Mouse (Mus musculus) layer of hippocampus, adult 11-12 months (tissue): ENCODE results near the gene Hbq1a.
"Not testable (repeated sequence)": the region's sequence is repeated elsewhere in the genome, so short reads cannot be mapped to it uniquely, and the experiment has no call there.

Source experiments
- DNase-seq: peaks from one replicate; pipeline ENCODE4 v3.0.0; 2022; ENCODE audit warnings: low spot score

Gene Hbq1a

DNA sequence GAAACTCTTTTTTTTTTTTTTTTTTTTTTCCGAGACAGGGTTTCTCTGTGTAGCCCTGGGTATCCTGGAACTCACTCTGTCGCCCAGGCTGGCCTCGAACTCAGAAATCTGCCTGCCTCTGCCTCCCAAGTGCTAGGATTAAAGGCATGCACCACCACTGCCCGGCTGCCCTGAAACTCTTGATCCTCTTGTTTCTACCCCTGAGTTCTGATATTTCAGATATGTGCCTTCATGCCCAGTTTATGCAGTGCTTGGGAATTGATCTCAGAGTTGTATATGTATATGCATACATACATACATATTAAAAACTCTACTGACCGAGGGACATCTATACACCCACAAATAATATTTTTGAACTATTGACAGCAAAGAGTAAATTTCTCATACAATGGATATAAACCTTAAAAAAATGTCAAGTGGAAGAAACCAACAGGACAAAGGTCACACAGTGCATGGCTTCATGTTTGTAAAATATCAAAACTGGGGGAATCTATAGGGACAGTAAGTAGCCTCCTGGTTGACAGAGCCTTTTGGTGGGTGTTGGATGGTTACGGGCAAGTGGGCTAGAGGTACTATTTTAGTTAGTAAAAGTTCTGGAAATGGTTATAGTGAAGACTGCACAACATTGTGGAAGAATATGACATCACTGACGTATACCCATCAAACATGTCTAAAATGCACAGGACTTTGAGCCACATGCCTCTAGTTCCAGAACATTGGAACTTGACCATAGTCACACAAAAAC is 14.7 kb upstream of the Hbq1a start:
- DNase-seq, result no peak

DNA sequence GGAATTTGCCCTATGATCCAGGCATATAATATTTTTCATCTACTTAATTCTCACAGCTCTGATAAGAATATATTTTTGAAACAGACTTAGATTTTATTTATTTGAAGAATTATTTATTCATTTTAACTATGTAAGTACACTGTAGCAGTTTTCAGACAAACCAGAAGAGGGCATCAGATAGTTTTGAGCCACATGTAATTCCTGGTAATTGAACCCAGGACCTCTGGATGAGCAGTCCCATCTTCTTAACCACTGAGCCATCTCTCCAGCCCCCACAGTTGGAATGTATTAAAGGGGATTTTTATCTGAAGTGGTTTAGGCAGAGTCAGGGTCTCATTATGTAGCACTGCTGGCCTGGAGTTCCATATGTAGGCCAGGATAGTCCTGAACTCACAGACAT is 14.0 kb upstream of the Hbq1a start:
- DNase-seq, result not testable (repeated sequence)

DNA sequence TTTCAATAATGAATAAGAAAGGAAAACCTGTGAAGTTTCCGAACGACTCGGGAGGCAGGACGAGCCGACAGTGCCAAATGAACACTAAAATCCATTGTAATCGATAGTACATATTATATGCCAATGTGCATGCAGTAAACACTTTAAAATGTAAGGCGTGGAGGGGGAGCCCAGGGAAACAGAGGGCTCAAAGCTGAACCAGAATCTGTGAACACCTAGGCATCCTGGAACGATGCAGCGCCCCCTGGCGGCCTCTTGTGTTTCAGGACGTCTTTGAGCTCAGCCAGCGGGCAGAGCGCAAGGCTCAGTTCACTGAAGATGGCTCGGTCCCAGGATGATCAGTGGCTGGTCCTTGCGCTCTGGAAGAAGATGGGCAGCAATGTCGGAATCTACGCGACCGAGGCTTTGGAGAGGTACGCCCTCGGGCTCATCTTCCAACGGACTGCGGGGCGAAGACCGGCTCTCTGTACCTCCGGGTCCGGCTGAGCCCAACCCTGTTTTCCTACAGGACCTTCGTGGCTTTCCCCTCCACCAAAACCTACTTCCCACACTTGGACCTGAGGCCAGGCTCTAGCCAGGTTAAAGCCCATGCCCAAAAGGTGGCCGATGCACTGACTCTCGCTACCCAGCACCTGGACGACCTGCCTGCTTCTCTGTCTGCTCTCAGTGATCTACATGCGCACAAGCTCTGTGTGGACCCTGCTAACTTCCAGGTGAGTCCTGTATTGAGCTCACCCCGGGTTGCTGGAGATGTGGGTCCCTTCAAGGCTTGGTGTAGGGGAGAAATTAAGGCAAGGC is 13.0 kb upstream of the Hbq1a start, which contains the start of gene Hbq1b:
TSS of gene Hbq1b (plus strand) at position 271 of the 798 bp plus-strand sequence.
- DNase-seq, result peak; percentile 88

DNA sequence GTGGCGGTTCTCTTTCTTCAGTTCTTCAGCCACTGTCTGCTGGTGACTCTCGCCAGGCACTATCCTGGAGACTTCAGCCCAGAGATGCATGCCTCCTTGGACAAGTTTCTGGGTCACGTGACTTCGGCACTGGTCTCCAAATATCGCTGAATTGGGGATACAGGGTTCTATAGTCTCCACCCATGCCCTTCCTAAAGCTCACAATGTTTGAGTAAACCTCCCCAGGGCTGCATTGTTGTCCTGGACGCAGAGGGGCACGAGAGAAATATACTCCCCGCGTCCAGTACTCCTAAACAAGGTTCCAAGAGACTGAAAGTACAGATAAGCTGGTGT is 12.4 kb upstream of the Hbq1a start:
- DNase-seq, result no peak

DNA sequence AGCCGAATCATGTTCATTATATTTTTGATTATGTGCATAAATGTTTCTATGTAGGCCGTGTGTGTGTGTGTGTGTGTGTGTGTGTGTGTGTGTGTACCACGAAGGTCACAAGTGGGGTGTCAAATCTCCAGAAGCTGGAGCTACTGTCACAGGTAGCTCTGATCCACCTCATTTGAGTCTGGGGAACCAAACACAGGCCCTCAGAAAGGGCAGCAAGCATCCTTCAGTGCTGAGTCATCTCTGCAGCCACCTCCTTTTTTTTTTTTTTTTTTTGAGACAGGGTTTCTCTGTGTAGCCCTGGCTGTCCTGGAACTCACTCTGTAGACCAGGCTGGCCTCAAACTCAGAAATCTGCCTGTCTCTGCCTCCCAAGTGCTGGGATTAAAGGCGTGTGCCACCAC is 7.0 kb upstream of the Hbq1a start:
- not testable (repeated sequence) for DNase-seq

DNA sequence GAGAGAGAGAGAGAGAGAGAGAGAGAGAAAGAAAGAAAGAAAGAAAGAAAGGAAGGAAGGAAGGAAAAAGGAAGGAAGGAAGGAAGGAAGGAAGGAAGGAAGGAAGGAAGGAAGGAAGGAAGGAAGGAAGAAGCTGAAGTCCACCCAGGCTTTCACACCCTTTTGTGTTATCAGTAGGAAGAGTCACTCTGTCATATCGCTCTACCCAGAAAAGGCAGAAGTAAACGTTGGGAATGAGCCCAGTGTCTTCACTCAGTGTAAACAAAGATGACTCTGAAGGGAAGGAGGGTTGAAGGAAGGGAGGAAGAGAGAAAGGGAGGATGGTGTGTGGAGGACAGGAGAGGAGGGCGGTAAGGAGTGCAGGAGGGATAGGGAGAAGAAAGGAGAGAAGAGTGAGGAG is 6.4 kb upstream of the Hbq1a start:
- not testable (repeated sequence) for DNase-seq

DNA sequence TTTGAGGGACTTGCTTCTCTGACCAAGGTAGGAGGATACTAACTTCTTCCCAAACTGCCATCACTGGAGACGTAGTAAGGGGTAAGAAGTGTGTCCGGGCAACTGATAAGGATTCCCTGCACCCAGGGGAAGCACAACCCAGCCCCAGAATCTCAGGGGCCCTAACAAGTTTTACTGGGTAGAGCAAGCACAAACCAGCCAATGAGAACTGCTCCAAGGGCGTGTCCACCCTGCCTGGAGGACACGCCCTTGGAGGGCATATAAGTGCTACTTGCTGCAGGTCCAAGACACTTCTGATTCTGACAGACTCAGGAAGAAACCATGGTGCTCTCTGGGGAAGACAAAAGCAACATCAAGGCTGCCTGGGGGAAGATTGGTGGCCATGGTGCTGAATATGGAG is 3.7 kb upstream of the Hbq1a start, which contains the start of gene Hba-a2:
TSS of gene Hba-a2 (plus strand) at position 287 of the 400 bp plus-strand sequence.
- not testable (repeated sequence) for DNase-seq

DNA sequence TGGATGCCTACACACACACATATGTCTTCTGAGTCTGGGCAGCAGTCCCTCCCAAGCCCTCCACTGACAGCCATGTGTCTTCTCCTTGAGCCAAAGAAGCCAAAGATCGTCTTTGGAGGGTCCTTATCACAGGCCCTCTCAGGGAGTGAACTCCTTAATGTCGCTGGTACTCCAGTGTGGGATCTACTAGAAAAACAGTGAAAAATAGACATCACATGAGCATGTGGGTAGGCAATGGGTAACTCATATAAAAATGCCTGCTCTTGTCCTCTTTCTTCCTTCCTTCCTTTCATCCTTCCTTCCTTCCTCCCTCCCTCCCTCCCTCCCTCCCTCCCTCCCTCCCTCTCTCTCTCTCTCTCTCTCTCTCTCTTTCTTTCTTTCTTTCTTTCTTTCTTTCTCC is 2.5 kb upstream of the Hbq1a start:
- not testable (repeated sequence) for DNase-seq

DNA sequence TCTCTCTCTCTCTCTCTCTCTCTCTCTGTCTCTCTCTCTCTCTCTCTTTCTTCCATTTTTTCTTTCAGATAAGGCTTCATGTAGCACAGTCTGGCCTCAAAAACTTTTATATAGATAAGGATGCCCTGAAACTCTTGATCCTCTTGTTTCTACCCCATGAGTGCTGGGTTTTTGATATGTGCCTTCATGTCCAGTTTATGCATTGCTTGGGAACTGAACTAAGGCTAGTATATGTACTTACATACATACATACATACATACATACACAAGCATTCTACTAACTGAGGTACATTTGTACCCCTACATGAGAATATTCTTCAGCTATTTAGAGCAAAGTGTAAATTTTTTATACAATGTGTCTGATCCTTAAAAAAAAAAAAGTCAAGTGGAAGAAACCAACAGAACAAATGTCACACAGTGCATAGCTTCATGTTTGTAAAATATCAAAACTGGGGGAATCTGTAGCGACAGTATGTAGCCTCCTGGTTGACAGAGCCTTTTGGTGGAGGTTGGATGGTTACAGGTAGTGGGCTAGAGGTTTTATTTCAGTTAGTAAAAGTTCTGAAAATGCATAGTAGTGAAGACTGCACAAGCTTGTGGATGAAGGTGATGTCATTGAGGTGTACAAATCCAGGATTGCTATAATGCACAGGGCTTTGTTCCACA is 1.9 kb upstream of the Hbq1a start:
- DNase-seq, result no peak

DNA sequence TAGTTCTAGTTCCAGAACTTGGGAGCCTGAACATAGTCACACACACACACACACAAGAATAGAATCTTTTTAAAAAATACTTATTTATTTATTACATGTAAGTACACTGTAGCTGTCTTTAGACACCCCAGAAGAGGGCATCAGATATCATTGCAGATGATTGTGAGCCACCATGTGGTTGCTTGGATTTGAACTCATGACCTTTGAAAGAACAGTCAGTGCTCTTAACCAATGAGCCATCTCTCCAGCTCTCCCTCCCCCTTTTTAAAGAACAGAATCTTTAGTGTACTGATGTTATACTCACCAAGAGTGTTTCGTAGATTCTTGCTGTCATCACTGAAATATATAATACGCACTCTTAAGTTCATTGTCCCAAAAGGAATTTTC is 1.3 kb upstream of the Hbq1a start:
- no peak for DNase-seq

DNA sequence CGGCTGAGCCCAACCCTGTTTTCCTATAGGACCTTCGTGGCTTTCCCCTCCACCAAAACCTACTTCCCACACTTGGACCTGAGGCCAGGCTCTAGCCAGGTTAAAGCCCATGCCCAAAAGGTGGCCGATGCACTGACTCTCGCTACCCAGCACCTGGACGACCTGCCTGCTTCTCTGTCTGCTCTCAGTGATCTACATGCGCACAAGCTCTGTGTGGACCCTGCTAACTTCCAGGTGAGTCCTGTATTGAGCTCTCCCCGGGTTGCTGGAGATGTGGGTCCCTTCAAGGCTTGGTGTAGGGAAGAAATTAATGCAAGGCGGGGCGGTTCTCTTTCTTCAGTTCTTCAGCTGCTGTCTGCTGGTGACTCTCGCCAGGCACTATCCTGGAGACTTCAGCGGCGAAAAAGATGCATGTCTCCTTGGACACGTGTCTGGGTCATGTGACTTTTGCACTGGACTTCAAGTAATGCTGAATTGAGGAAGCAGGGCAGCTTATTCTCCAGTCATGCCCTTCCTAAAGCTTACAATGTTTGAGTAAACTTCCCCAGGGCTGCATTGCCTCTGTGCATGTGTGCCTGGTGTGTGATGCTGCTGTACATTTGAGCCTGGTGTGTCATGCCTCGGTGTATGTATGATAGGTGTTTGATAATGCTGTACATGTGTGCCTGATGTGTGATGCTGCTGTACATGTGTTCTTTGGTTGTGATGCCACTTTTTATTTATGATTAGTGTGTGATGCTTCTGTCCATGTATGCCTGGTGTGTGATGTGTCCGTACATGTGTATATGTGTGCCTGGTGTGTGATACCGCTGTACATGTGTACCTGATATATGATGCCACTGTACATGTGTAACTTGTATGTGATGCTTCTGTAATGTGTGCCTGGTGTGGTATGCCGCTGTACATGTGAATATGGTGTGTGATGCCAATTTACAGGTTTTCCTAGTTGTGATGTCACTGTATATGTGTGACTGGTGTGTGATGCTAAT is 704 bp downstream of the Hbq1a start:
- DNase-seq, result no peak

DNA sequence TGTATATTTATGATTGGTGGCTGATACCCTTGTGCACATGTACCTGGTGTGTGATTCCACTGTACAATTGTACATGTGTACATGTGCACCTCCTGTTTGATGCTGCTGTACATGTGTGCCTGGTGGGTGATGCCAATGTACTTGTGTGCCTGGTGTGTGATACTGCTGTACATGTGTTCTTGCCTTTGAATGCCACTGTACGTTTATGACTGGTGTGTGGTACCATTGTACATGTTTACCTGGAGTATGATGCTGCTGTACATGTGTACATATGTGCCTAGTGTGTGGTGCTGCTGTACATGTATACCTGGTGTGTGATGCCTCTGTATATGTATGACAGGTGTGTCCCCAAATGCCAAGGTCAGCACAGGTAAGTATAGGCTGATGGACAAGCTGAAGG is 1.6 kb downstream of the Hbq1a start:
- DNase-seq, result no peak

DNA sequence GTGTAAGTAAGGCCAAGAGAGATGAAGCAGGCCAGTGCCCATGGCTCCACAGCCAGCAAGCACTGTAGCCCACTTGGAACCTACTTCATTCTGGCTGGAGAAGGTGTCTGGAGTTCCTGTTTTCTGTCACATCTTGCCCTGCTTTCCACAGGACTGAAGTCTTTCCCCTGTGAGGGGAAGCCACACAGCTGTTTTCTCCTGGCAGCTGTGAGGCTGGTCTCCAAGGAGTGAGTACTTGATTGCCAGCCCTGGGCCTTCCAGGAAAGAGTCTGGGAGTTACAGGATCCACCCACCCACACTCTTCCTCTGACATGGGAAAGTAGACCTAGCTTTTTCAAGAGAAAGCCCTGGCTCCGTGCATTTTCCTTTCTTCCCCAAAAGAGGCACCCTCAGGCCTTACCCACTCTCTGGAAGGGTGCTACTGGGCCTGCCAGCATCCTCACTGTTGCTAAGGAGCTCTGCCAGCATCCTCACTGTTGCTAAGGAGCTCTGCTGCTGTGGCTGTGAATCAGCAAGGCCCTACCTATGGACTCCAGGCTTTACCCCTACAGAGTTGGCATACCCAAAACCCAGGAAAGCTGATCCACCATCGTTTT is 3.1 kb downstream of the Hbq1a start:
- peak; percentile 38 for DNase-seq

DNA sequence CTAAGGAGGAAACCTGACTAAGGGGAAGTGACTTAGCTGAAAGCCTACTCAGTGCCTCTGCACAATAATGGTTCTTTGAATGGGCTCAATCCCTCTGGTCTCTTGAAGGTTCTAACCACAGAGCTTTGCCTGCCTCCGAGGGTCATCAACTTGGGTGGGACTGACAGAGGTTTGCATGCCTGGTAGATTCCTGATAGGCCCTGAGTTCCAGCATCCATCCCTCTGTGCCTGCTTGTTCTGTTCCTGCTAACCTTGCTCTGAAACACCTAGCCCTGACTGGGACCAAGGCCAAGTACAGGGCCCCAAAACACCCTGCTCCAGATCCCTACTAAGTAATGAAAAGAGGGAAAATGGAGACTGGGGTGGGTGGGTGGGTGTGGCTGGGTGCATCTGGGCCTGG is 3.6 kb downstream of the Hbq1a start:
- no peak for DNase-seq

DNA sequence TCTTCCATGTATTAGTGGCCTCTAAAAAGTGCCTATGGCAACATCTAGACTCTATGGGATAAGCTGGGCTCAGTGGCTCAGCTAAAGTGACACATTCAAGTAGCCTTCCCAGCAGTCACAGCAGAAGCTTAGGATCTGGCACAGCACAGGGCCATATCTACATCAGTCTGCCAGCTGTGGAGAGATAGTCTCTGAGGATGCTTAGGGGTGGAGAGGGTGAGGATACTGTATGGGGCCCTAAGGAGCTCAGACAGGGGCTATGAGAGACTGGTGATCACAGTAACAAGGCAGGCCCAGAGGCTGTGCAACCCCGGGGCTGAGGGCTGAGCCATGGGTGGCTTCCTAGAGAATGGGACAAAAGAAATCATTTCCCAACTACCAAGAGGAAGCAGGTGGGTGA is 7.1 kb downstream of the Hbq1a start:
- no peak for DNase-seq

DNA sequence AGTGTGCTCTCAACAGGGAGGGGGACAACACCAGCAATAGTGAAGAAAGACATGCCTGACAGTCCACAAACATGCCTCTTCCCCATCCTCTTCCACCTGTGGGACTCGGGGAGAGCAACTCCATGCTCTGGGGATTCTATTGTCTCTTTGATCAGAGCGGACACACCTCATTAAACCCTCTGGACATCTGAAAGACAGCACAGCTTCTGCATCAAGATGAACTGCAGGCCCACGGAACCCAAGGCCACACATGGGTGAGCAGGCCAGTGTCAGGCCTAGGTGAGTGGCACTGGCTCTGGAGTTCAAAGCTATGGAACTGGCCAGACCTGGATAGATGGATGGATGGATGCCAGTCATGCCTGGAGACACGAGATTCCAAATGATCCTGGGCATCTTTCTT is 9.6 kb downstream of the Hbq1a start:
- DNase-seq, result no peak

DNA sequence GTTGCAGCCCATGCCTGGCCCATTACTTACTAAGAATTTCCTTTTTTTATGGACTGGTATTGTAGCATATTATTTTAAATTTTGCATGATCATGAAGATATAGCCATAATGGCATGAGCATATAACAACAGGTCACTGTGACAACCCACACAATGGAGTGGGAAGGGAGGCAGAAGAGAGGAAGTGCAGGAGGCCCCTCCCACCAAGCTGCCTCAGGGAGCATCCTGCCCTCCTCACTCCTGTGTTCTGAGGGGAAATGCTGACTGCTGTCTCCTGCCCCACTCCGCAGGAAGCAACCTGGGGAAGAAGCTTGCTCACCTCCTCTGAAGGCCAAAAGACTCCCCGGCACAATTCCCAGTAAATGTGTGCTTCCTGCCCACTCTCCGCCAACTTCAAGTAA is 10.1 kb downstream of the Hbq1a start:
- DNase-seq, result no peak

DNA sequence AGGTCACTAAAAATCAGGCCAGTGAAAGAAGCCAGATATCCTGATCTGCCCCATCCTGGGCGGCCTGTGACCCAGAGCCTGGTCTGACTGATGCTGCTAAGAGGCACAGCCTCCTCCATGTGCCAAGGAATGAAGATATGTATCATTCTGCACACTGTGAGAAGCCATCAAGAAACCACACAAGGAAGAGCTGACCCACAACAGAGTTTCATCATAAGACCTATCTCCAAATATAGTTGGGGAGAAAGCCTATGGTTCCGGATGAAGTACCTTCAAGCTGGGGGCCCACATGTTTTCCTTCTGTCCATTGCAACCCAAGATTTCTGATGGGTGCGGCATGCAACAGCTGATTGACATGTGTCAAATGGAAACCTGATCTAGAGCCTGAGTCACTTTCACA is 16.1 kb downstream of the Hbq1a start:
- DNase-seq, result no peak

DNA sequence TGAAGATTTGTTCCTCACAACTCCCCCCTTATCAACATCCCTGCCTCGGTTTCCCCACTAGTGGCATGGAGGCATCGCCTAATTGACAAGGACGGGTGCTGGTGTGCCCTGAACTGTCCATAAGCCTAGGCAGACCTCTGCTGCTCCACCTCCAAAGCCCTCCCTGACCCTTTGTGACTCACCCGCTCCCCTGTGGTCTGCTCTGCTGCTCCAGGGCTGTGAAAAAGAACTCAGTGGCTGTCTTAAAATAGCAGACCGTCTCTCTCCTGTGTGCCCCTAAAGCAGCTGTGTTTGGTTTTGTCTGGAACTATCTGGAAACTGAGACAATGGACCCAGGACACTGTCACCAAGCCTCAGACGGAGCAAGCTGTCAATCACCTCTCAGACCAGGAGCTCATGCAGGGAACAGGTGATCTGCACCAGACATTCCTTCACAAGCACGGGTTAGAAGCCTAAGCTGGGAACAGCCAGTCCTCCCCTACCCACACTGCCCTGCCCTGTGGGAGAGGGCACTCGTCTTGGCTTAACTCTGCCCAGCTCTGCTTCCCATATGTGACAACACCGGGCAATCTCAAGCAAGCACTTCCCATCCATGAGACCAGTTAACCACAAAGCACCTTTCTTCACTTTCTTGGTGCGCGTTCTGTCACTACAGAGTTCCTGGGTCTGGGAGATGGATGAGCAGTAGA is 20.8 kb downstream of the Hbq1a start:
- DNase-seq, result no peak

DNA sequence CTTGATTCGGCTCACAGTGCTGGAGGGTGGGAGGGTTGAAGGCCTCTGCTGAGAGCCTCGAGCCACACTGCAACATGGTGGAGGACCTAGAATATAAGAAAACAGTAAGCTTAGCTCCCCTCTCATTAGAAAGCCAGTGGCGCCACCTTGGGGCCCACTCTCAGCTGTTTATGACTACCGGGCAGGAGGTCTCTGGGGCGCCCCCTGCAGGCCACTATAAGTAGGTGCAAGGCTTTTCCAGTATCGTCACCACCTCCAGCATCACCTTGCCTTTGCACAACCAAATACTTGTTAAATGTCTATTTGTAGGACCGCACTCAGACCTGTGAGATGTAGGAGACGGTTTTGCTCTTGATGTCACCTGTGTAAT is 21.3 kb downstream of the Hbq1a start:
- peak; percentile 81 for DNase-seq

DNA sequence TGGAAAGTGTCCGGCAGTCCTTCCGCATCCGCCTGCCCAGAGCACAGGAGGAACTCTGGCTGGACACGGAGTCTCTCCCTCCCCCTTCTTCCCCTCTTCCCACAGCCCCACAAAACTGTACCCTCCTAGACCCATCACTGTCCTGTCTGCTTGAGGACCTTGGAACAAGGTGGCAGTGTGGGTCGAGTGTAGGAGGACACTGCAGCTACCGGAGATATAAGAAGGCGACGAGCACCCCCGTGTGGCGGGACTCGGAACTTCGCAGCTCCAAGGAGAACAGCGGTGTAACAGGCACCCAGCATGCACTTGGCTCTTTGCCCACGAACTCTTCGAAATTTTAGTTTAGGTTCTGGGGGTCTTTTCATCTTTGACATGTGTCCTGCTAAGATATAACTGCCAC is 24.7 kb downstream of the Hbq1a start:
- peak; percentile 87 for DNase-seq
